Mouse (Mus musculus) ovary, postnatal 36 days (tissue): ENCODE data around the gene Grin2d.
A peak's percentile ranks its signal among the peaks of the same experiment; 100 is the strongest.
"Not testable (repeated sequence)": the region's sequence is repeated elsewhere in the genome, so short reads cannot be mapped to it uniquely, and the experiment has no call there.

Experiments used
- DNase-seq: peaks from one replicate; pipeline ENCODE4 v3.0.0; 2022; ENCODE audit warnings: low spot score, mixed read lengths

Grin2d gene

DNA sequence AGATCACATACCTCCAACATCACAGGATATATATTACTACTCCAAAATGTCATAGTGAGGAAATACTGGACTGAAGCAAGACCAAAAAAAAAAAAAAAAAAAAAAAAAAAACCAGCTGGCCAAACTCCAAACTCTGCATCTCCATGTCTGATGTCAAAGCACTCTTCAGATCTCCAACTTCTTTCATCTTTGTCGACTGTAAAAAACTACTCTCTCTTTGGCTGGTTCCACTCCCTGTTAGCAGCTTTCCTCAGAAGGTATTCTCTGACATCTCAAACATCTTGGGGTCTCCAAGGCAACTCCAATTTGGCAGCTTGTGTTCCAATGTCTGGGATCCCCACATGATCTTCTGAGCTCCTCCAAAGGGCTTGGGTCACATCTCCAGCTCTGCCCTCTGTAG is at the start of gene Grin2d:
Gene Grin2d, minus strand, starts transcription at position 101 of the 400 bp plus-strand sequence.
- DNase-seq, result not testable (repeated sequence)

DNA sequence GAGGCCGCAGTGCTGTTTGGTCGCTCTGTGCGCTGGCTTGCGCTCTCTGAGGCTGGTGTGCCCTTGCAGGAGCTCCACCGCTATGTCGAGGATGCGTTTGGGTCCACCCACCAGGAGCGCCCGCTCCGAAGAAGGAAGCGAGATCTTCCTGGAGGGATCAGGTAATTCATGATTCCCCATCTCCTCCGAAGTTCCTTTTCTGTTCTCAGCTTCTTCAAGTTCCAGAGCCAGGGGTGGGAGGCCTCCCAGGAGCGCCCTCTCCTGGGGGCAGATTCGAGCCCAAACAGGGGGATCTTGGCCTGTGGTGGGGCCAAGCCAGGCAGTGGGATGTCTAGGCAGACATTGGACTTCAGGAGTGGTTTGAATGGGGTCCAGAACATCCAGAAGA is 46.2 kb upstream of the Grin2d start:
- peak; percentile 60 for DNase-seq

DNA sequence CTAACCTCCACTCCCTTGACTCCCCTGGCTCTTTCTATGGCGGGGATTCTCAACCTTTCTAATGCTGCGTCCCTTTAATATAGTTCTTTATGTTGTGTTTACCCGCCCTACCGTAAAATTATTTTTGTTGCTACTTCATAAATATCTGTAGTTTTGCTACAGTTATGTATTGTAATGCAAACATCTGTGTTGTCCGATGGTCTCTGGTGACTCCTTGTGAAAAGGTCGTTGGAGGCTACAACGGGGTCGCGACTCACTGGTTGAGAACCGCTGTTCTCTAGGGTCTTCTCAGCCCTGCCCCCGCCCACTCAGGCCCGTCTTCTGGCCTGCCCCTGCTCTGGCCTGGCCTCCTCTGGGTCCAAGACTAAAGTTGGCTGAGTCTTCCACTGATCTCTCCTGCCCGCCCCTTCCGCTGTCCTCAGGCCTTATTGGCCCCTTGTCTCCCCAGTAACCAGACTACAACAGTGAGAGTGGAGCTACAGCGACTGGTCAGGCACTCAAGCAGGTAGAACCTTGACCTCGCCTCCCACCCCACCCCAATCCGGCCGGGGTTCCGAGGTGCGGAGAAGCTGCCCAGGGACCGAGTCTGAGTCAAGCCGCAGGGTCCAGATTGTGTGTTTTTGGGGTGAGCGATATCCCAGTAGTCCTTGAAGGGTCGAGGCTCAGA is 45.7 kb upstream of the Grin2d start, which contains the start of gene Ccdc114:
Gene Ccdc114, plus strand, starts transcription at position 311 of the 667 bp plus-strand sequence.
- peak; percentile 78 for DNase-seq

DNA sequence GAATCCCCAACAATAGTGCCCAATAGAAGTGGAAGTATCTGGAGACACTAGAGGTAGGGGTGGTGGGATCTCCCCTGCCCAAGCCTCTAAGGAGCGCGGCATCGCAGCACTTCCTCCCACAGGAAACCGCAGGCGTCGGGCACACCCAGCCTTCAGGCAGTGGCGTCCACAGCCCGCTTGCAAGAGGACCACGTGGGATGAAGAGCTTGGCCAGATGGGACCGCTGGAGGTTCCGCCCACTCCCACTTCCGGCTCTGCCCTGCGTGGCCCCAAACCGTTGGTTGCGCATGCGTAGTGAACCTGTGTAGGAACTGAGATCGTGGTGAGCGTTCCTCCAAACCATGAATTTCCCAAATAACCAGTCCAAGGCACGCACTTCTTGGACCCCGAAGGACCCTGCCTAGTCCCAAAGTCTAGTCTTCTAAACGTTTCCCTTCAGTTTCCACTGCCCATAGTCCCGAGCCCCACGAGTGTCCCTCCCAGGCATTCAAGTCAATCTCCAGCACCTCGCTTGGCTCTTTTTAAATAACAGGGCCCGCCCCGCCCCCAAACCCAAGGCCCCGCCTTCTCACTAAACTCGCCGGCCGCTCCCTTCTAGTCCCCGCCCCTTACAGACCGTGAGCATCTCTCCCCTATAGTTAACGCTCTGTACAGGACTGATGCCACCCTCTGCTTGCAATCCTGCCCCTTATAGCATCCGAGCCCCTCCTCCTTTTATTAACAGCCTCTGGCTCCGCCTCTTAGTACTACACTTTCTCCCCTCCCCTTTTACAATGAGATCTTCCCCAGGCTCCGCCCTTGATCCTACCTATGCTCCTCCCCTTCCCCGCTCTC is 45.0 kb upstream of the Grin2d start:
- DNase-seq, result peak; percentile 92

DNA sequence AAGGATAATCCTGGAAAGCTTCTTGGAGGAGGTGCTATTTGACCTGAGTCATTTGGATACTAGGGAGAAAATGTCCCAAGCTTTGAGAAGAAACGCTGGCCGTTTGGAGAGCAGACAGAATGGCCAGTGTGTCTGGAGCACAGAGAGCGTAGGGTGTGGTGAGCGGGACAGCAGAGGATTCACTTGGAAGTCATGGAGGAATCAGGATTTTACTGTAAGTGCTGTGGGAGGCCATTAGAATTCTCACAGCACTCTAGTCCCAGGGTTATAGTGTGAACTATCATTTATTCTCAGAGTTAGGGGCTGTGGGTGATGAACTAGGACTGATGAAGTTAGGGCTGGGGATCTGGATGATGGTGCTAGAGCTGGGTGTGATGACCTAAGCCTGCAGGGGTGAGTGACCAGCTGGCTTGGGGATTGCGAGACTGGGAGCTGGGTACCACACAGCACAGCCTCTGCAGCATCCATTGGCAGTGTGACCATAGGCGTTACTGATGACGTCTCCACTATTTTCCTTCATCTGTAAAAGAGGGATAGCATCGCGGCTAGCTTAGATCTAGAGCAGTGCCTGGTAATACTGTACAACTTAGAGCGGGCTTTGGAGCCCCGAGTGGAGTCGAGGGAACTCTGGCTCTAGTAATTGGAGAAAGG is 43.9 kb upstream of the Grin2d start:
- no peak for DNase-seq

DNA sequence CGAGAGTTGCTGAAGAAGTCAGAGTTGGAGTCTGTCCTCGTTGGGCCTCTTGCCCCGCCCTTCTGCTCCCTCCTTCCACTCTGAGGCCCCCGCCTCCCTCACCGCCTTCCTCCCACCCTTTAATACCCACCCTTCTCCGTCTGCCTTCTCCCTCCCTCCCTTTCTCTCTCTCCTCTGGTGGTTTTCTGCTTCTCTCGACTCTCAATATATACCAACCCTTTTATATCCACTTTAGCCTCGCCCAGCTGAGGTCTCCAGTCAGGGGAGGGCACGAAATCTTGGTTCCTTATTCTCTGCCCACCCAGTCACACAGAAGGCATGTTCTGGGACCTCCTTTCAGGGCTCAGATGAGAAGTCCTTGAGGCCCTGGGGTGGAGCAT is 43.1 kb upstream of the Grin2d start, which contains the start of gene Emp3:
Gene Emp3, minus strand, starts transcription at position 163 of the 380 bp plus-strand sequence.
- peak; percentile 57 for DNase-seq

DNA sequence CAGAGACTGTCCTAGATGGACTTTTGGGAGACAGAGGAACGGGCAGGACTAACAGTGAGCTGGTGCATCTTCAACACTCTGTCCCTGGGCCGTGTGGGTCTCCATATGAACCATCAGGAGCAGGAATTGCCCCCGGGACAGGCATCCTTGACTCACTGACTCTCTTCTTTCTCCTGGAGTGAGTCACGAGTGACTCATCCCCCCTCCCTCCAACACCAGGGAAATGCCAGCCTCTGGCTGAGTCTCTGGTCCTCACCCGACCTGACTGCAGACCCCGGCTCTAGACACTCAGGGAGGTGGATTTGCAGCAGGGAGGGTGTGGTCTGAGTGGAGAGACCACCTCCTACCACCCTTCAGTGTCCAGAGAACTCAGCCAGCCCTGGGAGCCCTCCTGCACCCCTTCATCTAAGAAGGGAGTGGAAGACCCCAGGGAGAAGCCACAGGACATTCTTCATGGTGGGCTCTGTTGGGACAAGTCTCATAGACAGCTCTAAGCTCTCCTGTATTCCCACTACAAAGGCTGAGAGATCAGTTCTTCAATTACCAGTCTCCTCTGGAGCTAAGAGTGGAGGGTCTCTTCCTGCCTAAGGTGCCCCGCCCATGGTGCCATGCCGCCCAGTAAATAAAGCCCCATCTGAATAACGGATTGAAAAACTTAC is 42.5 kb upstream of the Grin2d start:
- DNase-seq, result peak; percentile 32

DNA sequence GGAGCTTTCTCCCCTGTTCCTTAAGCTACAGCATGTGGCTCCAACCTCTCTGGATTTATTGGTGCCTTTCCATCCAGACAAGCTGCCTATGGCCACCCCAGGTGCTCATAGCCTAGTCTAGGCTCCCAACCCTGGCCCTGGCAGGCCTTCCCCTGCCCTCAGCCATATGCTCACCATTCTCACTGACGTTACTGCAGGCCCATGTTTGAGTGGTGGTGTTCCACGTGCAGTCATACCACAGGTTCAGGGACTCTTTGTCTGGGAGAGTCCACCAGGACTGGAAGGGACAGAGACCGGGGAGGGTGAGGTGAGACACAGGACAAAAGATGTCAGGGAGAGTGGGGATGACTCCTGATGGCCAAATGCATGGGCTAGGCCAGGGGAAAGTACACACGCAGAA is 41.6 kb upstream of the Grin2d start:
- DNase-seq, result no peak

DNA sequence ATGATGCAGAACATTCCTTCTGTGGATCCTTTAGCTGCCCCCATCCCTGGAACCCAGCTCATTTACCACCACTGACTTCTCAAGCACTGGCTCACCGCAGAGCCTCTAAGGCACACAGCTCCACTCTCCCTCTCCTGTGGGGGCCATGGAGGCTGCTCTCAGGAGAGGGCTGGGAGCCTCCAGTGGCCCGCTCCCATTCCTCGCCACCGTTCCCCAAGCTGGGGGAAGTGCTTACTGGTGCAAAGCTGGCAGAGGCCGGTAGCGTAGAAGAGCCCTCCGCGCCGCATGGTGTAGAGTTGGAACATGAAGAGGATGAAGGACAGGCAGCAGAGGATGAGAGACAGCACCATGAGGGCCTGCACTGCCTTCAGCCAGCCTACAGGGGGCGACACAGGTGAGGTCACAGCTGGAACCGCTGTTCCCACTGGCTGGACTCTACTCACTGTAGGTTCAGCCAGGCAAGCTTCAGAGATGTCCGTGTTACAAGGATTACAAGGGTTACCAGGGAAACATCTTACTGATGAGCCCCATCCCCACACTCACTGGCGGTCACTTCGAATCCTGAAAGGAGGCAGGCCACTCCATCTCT is 41.0 kb upstream of the Grin2d start:
- DNase-seq, result no peak

DNA sequence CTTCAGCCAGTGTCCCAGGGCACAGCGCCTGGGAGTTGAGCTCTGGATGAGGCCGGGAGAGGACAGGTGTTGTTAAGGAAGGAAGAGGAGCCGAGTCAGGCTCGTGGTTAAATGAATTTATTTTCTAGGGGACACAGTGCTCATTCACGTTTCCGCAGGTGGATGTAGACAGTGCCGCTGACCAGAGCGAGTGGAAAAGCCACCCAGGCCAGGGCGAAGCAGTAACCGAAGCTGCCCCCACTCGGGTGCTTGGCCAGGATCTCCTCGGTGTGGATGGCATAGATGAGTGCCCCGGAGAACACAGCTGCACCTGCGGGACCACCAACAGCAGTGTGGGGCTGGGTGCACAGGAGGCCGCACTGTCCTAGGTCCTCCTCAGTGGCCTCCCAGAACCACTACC is 39.7 kb upstream of the Grin2d start:
- DNase-seq, result no peak

DNA sequence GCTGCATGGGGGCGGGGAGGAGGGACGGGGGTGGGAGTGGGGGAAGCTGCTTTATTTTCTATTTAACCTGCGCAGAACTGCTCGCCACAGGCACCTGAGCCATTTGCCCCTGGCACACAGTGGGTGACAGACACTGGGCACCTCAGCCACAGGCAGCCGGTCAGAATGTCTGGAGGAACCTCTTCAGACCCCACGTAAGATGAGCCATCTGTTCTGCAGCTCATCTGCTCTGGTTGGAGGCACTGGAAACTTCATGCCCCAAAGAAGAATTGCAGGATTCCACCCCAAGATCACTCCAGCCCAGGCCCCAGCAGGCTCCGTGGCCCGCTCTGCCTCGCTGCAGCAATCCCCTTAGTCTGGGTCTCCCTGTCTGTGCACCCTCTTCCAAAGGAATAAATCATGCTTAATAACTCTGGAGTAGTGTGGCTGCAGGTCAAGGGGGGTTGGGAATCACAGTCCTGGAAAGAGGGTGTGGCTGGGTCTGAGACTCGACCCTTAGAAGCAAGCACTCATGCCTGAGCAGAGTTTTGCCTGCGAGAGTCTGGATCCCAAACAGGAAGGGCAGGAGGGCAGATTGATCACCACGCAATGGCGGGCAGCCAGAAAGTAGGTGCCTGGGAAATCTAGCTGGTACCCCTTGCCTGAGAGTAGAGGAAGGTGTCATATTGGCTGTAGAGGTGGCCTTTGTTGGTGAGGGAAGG is 39.0 kb upstream of the Grin2d start:
- no peak for DNase-seq

DNA sequence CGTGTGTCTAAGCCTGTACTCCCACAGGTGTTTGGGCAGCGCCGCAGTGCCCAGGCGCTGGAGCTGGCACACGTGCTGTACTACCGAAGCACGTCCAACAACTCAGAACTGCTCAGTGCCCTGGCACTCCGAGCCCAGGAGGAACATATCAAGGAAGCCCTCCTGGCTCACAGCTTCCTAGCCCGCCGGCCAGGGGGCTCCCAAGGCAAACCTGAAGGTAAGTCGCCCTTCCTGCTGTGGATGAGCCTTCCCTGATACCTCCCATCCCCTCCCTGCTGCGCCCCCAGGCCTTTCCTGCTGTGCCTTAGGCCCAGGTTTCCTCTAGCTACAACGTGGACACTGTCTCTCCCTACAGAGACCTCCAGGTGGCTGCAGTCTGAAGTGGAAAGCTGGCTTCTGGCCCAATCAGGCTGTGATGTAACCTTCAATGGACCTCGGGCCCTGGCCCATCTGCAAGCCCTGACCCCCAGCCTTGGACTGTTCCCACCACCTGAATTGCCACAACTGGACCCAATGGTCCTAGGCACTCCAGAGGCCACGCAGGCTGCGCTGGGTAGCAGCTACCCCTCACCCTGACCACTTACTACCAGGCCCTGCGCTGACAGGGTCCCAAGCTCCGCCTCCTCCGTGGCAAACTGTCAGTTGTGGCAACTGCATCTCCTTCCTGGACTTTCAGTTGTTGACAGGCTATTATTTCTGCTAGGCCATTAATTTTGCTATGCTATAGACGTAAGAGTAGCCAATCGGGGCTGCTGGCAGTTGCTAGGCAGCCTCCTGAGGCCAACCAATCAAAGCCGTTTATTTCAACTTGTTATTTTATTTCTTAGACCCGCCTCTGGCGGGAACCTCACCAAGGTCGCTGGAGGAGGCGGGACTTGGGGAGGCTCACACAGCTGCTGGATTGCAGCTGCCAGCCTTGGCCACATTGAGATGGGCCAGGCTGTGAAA is 38.2 kb upstream of the Grin2d start:
- peak; percentile 86 for DNase-seq

DNA sequence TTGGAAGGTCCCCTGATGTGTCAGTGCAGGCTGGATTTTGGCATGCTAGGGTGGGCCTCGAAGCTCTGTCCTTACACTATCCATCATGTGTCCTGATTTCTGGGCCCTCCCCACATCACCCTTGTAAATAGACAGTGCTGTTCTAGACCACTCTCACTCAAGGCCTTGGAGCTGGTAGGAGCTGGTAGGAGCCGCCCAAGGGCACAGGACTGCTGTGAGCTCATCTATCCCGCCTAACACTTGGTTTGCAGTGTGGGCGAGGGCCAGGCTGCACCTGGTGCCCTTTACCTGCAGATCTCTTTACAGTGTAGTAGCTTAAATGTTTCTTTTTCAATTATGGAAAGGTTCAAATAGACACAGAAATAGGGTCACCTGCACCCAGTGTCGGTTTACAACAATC is 36.8 kb upstream of the Grin2d start:
- no peak for DNase-seq

DNA sequence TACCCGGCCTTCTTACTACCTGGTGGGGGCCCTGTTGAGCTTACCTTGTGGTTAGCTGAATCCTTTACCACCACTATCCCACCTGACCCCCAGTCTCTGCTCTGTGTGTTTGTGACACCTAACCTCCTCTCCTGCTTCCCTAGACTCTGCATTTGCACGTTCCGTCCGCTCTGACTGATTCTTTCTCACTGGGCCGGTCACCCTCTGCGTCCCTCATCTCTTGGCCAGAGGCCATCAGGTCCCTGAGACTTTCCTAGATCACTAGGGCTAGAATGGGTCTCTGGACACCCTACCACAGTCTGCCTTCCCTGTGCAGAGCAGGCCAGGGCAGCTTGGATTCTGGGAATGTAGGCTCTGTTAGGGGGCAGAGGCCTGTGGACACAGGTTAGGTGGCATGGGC is 35.9 kb upstream of the Grin2d start:
- DNase-seq, result no peak

DNA sequence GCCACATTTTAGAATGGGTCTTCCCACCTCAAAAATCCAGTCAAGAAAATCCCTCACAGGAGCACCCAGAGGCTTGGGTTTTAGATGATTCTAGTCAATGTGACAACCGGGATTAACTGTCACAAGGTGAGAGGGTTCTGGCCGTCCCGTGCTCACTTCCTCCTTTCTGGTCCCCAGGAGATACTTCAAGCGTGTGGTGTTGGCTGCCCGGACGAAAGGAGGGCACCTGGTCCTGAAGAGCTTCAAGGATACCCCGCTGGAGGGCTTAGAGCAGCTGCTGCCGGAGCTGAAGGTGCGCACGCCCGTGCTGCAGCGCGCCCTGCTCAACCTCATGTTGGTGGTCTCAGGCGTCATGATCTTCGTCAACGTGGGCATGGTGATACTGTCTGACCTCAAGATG is 31.0 kb upstream of the Grin2d start:
- DNase-seq, result no peak

DNA sequence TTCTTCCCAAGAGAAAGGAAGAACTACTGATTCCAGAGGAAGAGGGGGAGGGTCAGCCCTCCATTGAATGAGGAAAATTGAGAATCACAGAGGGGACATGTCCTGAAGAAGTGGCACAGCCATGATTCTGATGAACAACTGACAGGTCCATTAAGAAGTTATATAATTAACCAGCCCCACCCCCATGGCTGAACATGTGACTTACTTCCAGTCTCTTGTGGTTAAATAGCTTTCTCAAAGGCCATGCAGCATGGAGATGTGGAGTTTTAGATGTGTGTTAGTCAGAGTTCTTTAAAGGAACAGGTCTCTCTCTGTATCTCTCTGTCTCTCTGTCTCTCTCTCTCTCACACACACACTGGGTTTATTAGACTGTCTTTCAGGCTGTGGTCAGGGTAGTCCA is 30.2 kb upstream of the Grin2d start:
- no peak for DNase-seq

DNA sequence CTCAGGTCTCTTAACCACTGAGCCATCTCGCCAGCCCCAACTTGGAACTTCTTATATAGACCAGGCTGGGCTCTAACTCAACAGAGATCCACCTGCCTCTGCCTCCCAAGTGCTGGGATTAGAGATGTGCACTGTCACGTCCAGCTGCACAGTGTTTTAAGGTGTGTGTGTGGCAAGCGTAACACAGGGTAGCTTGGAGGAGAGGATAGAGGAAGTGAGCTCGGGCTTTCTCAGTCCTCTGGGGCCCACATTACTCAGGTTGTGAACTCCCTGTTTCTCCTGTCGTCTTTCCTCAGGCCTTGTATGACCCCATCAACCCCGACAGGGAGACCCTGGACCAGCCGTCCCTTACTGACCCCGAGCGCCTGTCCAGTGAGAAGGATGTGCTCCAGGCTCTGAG is 28.4 kb upstream of the Grin2d start:
- DNase-seq, result no peak

DNA sequence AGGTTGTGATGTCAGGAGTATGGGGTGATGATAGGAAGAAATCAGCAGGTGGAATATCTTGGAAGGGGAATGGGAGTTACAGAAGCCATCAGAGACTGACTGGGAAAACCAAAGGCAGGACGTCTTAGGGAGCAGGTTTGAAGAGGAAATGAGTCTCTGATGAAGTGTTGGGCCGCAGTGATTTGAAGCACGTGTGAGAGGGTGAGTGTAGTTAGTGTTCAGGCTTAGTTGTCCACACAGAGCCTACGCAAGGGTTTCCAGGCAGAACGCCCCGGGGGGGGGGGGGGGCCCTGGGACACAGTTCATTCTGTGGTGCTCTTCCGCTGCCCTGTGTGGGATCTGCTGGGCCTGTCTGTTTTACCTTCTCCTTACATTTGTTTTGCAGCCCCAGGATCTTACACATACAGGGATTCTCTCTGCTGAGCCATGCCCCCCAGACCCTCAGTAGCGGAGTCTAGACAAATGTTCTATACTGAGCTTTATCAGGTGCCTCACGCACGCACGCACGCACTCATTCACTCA is 24.4 kb upstream of the Grin2d start:
- DNase-seq, result no peak

DNA sequence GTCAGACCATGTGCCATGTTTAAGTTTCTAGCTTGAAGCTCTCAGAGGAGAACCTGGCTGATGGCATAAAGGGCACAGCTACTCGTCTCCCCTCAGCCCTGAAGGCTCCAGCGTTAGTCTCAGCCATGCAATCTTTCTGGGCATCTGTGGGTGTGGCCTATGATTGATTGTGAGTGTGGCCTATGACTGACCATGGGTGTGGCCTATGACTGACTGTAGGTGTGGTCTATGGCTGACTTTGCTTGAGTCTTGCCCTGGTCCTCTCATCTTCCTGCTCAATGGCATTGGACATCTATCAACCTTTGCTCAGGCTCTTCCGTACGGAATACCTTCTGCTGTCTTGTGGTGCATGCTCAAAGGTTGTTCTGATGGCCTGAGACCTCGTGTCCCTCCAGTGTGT is 23.4 kb upstream of the Grin2d start:
- DNase-seq, result no peak

DNA sequence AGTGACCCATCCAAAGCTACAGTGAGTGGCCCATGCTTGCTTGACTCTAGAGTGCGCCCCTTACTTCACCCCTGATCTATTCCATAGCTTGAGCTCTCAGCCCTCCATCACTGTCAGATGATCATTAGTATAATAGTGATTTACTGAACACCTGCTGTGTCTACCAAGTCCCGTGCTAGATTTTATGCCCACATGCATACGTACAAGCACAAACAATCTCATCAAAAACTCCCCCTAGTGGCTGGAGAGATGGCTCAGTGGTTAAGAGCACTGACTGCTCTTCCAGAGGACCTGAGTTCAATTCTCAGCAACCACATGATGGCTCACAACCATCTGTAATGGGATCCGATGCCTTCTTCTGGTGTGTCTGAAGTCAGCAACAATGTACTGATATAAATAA is 19.9 kb upstream of the Grin2d start:
- not testable (repeated sequence) for DNase-seq
